Mouse (Mus musculus): Measurements from ENCODE around the gene Eif2b5.
"Not testable (repeated sequence)": the region's sequence is repeated elsewhere in the genome, so short reads cannot be mapped to it uniquely, and the experiment has no call there.

The Eif2b5 gene

GRCm38 (mm10) chr16:20498677-20499475 is at the start of gene Eif2b5:
Gene Eif2b5, plus strand, starts transcription at chr16:20498817.
- no peaks in the 10 kb centered on the region for H3K27me3 ChIP-seq (ENCODE audit: control insufficient read depth, insufficient read depth, low read length, poor library complexity, severe bottlenecking)
- peak; percentile 96 for DNase-seq (ENCODE audit: low read depth, low spot score)
- peaks cover 19% of the 10 kb centered on the region for H3K36me3 ChIP-seq (ENCODE audit: control insufficient read depth, insufficient read depth, low read length, poor library complexity, severe bottlenecking)

DNA sequence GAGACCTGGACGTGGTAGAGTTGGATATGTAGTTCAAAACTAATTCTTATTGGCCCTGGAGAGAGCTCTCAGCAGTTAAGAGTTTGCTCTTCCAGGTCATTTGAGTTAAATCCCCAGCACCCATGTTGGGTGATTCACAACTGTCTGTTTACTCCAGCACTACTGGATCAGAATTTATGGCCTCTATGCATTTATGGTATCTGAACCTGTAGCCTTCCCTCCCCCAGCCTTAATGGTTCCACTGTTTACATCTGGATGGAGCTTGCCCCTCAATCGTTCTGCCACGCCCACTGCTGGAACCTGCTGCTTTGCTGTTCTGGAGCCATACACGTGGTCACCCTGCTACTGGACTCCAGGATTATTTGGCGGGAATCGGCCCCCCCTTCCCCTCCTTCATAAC is 46.8 kb upstream of the Eif2b5 start:
- DNase-seq (ENCODE audit: low read depth, low spot score): no peak
- Histone ChIP-seq H3K27me3 (ENCODE audit: control insufficient read depth, insufficient read depth, low read length, poor library complexity, severe bottlenecking) (no peaks in the 10 kb centered on the region), H3K36me3 (ENCODE audit: control insufficient read depth, insufficient read depth, low read length, poor library complexity, severe bottlenecking) (no peaks in the 10 kb centered on the region)

- H3K36me3 ChIP-seq (ENCODE audit: control insufficient read depth, insufficient read depth, low read length, poor library complexity, severe bottlenecking): no peaks in the 10 kb centered on the region
- DNase-seq (ENCODE audit: low read depth, low spot score): no peak
- no peaks in the 10 kb centered on the region for H3K27me3 ChIP-seq (ENCODE audit: control insufficient read depth, insufficient read depth, low read length, poor library complexity, severe bottlenecking)
These were observed 44.4 kb upstream of the Eif2b5 start for GRCm38 (mm10) chr16:20454155-20454654.

- H3K36me3 ChIP-seq (ENCODE audit: control insufficient read depth, insufficient read depth, low read length, poor library complexity, severe bottlenecking): no peaks in the 10 kb centered on the region
- DNase-seq (ENCODE audit: low read depth, low spot score): no peak
These were observed 42.5 kb upstream of the Eif2b5 start for GRCm38 (mm10) chr16:20456106-20456505.

GRCm38 (mm10) chr16:20458736-20459135 is 39.9 kb upstream of the Eif2b5 start:
- H3K27me3 ChIP-seq (ENCODE audit: control insufficient read depth, insufficient read depth, low read length, poor library complexity, severe bottlenecking): not testable (repeated sequence)

More at GRCm38 (mm10) chr16:20456106-20456505, 42.5 kb upstream of the Eif2b5 start:
- H3K27me3 ChIP-seq (ENCODE audit: control insufficient read depth, insufficient read depth, low read length, poor library complexity, severe bottlenecking): no peaks in the 10 kb centered on the region

DNA sequence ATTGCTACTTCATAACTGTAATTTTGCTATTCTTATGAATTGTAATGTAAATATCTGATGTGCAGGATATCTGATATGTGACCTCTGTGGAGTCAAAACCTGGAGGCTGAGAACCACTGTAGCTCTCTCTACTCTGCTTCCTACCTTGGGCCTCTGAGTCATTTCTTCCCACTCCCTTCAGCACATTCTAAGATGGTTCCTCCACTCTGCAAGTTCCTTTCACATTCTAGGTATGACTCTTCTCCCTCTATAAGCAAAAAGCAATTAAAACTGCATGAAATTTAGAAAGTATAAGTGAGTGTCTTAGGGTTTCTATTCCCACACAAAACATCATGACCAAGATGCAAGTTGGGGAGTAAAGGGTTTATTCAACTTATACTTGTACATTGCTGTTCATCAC is 33.9 kb upstream of the Eif2b5 start:
- Histone ChIP-seq H3K36me3 (ENCODE audit: control insufficient read depth, insufficient read depth, low read length, poor library complexity, severe bottlenecking) (no peaks in the 10 kb centered on the region), H3K27me3 (ENCODE audit: control insufficient read depth, insufficient read depth, low read length, poor library complexity, severe bottlenecking) (no peaks in the 10 kb centered on the region)
- DNase-seq (ENCODE audit: low read depth, low spot score): no peak

More at GRCm38 (mm10) chr16:20458736-20459135, 39.9 kb upstream of the Eif2b5 start:
- DNase-seq (ENCODE audit: low read depth, low spot score); H3K36me3 ChIP-seq (ENCODE audit: control insufficient read depth, insufficient read depth, low read length, poor library complexity, severe bottlenecking): not testable (repeated sequence)

DNA sequence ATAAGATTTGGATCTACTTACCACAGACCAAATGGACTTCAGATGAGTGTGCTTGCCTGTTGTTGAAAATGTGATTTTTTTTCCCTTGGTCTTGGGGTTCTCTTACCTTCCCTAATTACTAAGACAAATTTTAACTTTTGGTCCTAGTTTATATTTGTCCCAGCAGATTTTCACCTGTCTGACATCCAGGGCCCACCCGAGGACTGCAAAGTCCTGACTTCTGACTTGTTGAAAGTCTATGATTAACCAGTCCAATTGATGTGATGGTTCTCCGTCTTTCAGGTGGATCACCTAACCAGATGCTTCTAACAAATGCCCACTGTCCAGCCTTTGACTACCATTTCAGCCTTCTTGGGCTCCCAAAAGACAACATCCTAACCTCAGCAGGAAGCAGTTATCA is 27.6 kb upstream of the Eif2b5 start:
- DNase-seq (ENCODE audit: low read depth, low spot score): no peak
- H3K27me3 ChIP-seq (ENCODE audit: control insufficient read depth, insufficient read depth, low read length, poor library complexity, severe bottlenecking): no peaks in the 10 kb centered on the region
- H3K36me3 ChIP-seq (ENCODE audit: control insufficient read depth, insufficient read depth, low read length, poor library complexity, severe bottlenecking): no peaks in the 10 kb centered on the region

DNA sequence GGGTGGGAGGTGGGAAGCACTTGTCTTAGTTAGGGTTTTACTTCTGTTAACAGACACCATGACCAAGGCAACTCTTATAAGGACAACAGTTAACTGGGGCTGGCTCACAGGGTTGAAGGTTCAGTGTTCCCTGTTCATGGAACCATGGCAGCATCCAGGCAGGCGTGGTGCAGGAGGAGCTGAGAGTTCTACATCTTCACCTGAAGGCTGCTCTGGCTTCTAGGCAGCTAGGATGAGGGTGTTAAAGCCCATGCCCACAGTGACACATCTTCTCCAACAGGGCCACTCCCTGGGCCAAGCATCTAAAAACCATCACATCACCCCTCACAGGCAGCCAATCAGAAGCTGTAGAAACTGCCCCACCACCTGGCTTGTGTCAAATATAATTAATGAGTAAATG is 26.9 kb upstream of the Eif2b5 start:
- Histone ChIP-seq H3K27me3 (ENCODE audit: control insufficient read depth, insufficient read depth, low read length, poor library complexity, severe bottlenecking) (no peaks in the 10 kb centered on the region), H3K36me3 (ENCODE audit: control insufficient read depth, insufficient read depth, low read length, poor library complexity, severe bottlenecking) (no peaks in the 10 kb centered on the region)
- no peak for DNase-seq (ENCODE audit: low read depth, low spot score)

GRCm38 (mm10) chr16:20473748-20474147 is 24.9 kb upstream of the Eif2b5 start:
- DNase-seq (ENCODE audit: low read depth, low spot score): no peak
- Histone ChIP-seq H3K27me3 (ENCODE audit: control insufficient read depth, insufficient read depth, low read length, poor library complexity, severe bottlenecking) (no peaks in the 10 kb centered on the region), H3K36me3 (ENCODE audit: control insufficient read depth, insufficient read depth, low read length, poor library complexity, severe bottlenecking) (no peaks in the 10 kb centered on the region)

GRCm38 (mm10) chr16:20474211-20474610 is 24.4 kb upstream of the Eif2b5 start:
- Histone ChIP-seq H3K36me3 (ENCODE audit: control insufficient read depth, insufficient read depth, low read length, poor library complexity, severe bottlenecking) (no peaks in the 10 kb centered on the region), H3K27me3 (ENCODE audit: control insufficient read depth, insufficient read depth, low read length, poor library complexity, severe bottlenecking) (no peaks in the 10 kb centered on the region)
- DNase-seq (ENCODE audit: low read depth, low spot score): no peak

GRCm38 (mm10) chr16:20474786-20475185 is 23.8 kb upstream of the Eif2b5 start:
- Histone ChIP-seq H3K36me3 (ENCODE audit: control insufficient read depth, insufficient read depth, low read length, poor library complexity, severe bottlenecking) (no peaks in the 10 kb centered on the region), H3K27me3 (ENCODE audit: control insufficient read depth, insufficient read depth, low read length, poor library complexity, severe bottlenecking) (no peaks in the 10 kb centered on the region)
- DNase-seq (ENCODE audit: low read depth, low spot score): no peak

DNA sequence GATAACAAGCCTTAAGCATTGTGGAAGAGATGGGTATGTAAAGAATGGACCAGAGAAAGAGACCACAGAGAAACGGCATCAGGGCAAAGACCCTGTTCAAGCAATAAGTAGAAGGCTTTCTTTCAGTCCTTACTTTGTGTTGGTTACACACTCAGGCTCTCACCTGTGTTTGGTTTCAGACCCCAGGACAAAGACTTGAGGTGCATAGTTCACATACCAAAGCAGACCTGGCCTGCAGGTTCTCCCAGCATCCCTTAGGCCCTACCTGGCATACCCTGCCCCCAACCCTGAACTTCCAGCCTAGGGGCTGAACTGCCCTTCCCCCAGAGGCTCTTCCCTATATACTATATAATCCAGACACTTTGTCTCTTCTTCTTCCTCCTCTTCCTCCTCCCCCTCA is 23.3 kb upstream of the Eif2b5 start:
- Histone ChIP-seq H3K36me3 (ENCODE audit: control insufficient read depth, insufficient read depth, low read length, poor library complexity, severe bottlenecking) (no peaks in the 10 kb centered on the region), H3K27me3 (ENCODE audit: control insufficient read depth, insufficient read depth, low read length, poor library complexity, severe bottlenecking) (no peaks in the 10 kb centered on the region)
- no peak for DNase-seq (ENCODE audit: low read depth, low spot score)

- Histone ChIP-seq H3K36me3 (ENCODE audit: control insufficient read depth, insufficient read depth, low read length, poor library complexity, severe bottlenecking) (no peaks in the 10 kb centered on the region), H3K27me3 (ENCODE audit: control insufficient read depth, insufficient read depth, low read length, poor library complexity, severe bottlenecking) (no peaks in the 10 kb centered on the region)
- DNase-seq (ENCODE audit: low read depth, low spot score): no peak
These were observed 21.8 kb upstream of the Eif2b5 start for GRCm38 (mm10) chr16:20476857-20477256.

- Histone ChIP-seq H3K27me3 (ENCODE audit: control insufficient read depth, insufficient read depth, low read length, poor library complexity, severe bottlenecking) (no peaks in the 10 kb centered on the region), H3K36me3 (ENCODE audit: control insufficient read depth, insufficient read depth, low read length, poor library complexity, severe bottlenecking) (no peaks in the 10 kb centered on the region)
- DNase-seq (ENCODE audit: low read depth, low spot score): no peak
These were observed 21.3 kb upstream of the Eif2b5 start for GRCm38 (mm10) chr16:20477270-20477669.

GRCm38 (mm10) chr16:20478504-20478903 is 20.1 kb upstream of the Eif2b5 start:
- Histone ChIP-seq H3K27me3 (ENCODE audit: control insufficient read depth, insufficient read depth, low read length, poor library complexity, severe bottlenecking) (no peaks in the 10 kb centered on the region), H3K36me3 (ENCODE audit: control insufficient read depth, insufficient read depth, low read length, poor library complexity, severe bottlenecking) (no peaks in the 10 kb centered on the region)
- DNase-seq (ENCODE audit: low read depth, low spot score): no peak

Data from splenic B cell, adult 2 months (primary cell).